Mouse (Mus musculus) lung, postnatal 36 days (tissue): ENCODE measurements around the gene Cbarp.

ENCODE experiments used
- DNase-seq: peaks from one replicate; pipeline ENCODE4 v3.0.0; 2022; ENCODE audit warnings: mixed read lengths

Cbarp gene

DNA sequence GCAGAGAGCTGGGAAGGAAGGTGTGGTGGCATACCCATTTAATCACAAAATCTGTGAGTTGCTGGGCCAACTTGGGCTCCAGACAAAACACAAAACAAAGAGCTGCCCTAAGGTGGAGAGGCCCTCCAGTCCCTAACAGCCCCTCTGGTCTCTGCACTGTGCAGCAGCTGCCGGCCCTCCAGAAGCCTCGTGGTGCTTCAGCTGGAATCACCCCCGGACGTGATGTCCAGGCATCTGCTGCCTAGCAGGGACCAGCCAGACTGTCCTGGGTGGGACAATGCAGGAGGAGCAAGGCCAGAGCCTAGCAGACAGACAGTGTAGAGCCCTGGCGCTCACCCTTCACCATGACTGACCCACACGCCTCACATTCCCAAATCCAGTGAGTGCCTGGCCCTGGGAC lies 49.1 kb downstream of the Cbarp start:
- no peak for DNase-seq

DNA sequence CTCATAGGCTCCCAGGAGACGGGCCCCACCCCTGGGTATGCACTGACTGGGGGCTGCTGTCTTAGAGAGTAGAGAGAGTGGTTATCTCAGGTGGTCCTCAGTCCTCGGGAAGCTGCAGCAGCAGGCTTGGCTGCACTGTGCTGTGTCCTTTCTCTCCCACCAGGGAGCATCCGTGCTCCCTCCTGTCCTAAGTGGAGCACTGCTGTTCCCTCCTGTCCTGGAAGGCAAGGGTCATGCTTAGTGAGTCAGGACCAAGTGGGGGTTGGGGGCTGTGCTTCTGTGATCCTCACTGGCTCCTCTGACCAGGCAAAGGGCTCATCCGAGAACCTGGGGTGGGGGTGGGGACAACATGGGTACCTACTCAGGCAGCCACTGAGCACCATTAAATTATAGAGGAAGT lies 51.5 kb downstream of the Cbarp start:
- DNase-seq: no peak

DNA sequence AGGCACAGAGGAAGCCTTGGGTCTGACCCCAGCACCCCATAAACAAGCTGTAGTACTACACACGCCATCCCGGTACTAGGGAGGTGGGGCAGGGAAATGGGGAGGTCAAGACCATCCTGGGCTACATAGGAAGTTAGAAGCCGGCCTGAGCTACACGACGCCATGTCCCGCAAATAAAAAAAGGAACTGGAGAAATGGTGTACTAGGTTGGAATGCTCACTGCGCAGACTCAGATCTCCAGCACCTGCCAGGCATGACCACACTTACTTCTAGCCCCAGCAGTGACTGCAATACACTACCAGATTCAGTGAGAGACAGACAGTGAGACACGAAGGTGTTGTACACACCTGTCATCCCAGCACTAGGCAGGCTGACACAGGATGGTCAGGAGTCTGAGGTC lies 53.2 kb downstream of the Cbarp start:
- no peak for DNase-seq

DNA sequence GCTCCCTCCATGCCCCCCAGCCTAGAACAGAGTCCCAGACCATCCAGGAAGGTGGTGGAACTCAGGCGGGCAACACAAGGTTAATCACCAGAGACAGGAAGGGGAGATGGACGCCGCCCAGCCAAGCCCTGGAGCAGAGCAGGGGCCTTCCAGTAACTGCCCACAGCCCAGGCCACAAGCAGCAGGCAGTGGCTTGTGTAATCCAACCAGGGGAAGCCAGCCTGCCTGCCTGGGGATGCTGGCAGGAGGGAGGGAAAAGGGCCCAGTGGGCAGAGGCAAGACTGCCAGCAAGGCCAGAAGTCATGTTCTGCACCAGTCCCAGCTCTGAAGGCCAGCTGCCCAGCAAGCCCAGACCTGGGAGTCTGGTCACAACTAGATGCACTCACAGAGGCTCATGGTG lies 53.8 kb downstream of the Cbarp start:
- peak; percentile 71 for DNase-seq

DNA sequence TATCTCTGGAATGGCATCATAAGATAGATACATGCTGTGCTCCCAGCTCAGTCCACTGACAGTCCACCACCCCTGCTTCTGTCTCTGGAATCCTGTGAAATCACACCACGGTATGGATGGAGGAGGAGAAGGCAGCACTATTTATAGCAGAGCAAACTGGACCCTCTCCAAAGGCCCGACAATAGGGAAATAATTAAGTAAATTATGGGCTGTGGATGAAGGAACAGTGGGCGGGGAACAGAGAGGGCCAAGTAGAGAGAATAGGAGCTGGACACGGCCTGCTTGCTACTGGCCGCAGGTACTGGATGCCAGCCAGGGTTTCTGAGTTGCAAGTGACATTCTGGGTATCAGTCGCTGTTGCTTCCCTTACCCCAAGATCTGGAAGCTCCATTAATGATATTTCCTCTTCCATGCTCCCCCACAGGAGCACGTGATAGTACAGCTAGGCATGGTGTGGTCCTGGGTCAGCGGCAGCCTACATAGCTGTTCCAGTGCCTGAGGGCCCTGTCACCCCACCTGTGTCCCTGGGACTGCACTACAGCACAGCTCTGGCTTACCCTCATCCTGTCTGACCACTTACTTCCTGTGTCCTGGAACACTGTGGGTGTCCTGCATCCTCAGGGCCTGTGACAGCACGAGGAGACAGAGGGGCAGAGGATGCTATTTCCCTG lies 55.7 kb downstream of the Cbarp start:
- peak; percentile 82 for DNase-seq

DNA sequence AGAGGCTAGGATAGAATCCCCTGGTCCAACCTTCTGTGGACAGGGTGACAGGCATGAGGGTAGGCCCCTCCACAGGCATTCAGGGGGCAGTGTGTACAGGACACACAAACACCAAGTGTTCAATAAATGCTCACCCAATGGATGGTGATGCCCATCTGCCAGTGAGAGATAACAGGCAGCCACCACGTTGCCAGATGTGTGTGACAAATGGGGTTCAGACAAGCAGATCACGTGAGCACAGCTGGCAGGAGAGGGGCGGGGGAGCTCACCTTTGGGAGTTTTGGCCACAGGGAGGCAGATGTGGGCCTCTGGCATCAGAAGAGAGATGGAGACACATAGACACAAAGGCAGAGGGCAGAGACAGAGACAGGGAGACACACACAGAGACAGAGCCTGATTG lies 59.6 kb downstream of the Cbarp start:
- DNase-seq: no peak
